Mouse (Mus musculus): ENCODE measurements at regions not wholly inside any gene's neighbourhood (a gene's known extent, or its start where the extent isn't known, plus 50 kb on each side); places are given as distances from the start of the nearest gene placed in this dataset.

DNA sequence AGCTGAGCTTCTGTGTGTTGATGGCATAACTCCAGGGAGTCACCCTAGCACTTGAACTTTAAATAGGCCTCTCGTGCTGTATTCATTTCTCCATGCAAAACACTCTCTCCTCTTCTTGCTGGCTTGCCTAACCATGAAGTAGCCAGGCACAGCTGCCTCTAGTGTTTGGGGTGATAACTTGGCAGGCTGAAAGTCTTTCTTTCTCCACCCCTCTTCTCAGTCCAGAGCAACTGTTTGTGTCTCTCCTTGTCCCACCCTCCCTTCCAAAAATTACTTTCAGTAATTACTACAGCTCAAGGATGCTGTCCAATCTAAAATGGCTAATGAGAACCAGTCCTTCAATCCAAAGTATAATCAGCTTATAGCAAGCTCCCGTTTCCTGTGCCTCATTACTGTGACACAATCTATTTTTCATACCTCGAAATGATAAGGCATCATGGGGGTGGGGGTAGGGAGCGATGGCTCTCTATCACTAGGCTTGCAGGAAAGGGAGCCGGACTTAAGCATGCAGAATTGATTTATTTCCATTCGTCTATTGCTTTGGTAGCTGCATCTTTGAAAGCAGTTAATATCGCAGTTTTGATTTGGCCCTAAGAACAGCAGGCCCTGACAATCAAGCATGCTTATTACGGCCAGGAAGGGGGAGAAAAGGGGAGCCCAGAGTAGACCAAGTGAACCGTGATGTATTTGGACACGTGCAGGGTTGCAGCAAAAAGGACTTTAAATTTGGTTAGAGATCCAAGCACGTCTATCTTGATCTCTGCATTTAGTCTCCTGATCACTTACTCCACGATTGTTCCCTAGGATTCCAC, 943.8 kb downstream of the Slc4a3 start:
- Histone ChIP-seq H3K36me3 (ENCODE audit: control insufficient read depth, insufficient read depth) (no peaks in the 10 kb centered on the region), H3K27ac (ENCODE audit: low read length) (peak overlapping the region; percentile 51), H3K4me1 (ENCODE audit: control insufficient read depth, insufficient read depth, low read length) (peaks cover 18% of the 10 kb centered on the region), H3K9ac (ENCODE audit: low read length) (no peak overlapping the region), H3K9me3 (replicated peaks; ENCODE audit: control insufficient read depth, low read length) (no peaks in the 10 kb centered on the region), H3K4me3 (ENCODE audit: low read length) (no peak overlapping the region), H3K4me2 (ENCODE audit: low read depth, low read length) (peak overlapping the region; percentile 30; the same call in 1 of the 2 replicates), H3K27me3 (ENCODE audit: control insufficient read depth, insufficient read depth, low read length) (no peaks in the 10 kb centered on the region)
- WGBS = 41% methylated on average over 12 of the region's 12 CpGs
- ATAC-seq (replicated peaks; ENCODE audit: extremely low read depth, insufficient read depth, low FRiP score) = peak; percentile 65; the same call in 1 of the 2 replicates

DNA sequence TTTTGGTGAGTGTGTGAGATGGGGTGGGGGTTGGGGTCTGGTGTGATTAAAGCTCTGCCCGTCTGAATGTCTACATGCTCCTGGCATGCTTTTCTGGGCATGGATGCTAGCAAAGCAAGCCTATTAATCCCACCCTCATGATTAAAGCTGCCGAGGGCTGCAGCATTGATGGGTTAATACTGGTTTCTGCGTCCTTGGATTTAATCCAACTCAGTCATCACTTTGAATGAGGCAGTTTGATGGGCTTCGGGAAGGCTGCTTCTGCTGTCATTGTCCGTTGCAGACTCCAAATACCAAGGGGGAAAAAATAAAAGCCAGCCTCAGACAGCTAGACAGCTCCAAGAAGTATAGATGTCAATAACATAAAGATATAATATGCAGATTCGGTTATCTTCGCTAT, 944.7 kb downstream of the Slc4a3 start:
- ATAC-seq (replicated peaks; ENCODE audit: extremely low read depth, insufficient read depth, low FRiP score) = no peak
- Histone ChIP-seq H3K4me1 (ENCODE audit: control insufficient read depth, insufficient read depth, low read length) (peaks cover 18% of the 10 kb centered on the region), H3K4me2 (ENCODE audit: low read depth, low read length) (0 out of 2 replicates have a peak overlapping the region, but pooled peaks have one; percentile 21), H3K36me3 (ENCODE audit: control insufficient read depth, insufficient read depth) (no peaks in the 10 kb centered on the region), H3K9ac (ENCODE audit: low read length) (no peak overlapping the region), H3K27me3 (ENCODE audit: control insufficient read depth, insufficient read depth, low read length) (no peaks in the 10 kb centered on the region), H3K27ac (ENCODE audit: low read length) (no peak overlapping the region), H3K4me3 (ENCODE audit: low read length) (no peak overlapping the region), H3K9me3 (replicated peaks; ENCODE audit: control insufficient read depth, low read length) (no peaks in the 10 kb centered on the region)
- WGBS = 39% methylated on average over 7 of the region's 7 CpGs

DNA sequence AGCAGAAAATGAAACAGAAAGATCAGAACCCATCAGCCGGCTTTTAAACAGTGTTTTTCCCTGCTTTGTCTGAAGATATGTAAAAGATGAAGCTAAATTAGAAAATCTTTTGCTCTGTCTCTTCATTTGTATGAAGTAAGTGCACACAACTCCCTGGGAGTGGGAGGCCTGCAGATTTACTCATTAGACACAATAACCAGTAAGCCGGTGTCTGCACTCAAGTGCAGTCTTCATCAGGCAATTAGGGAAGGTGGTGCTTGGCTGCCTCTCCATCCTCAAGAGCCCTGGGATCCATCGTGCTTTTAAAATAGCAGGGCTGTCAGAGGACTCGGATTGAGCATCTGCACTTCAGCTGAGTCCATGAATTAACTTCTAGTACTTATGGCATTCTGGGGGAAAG, 945.1 kb downstream of the Slc4a3 start:
- H3K9me3 ChIP-seq (replicated peaks; ENCODE audit: control insufficient read depth, low read length) = no peaks in the 10 kb centered on the region
- H3K4me3 ChIP-seq (ENCODE audit: low read length) = no peak overlapping the region
- H3K4me1 ChIP-seq (ENCODE audit: control insufficient read depth, insufficient read depth, low read length) = peaks cover 18% of the 10 kb centered on the region
- H3K4me2 ChIP-seq (ENCODE audit: low read depth, low read length) = 0 out of 2 replicates have a peak overlapping the region, but pooled peaks have one; percentile 21
- no peak overlapping the region for H3K27ac ChIP-seq (ENCODE audit: low read length)
- H3K36me3 ChIP-seq (ENCODE audit: control insufficient read depth, insufficient read depth) = no peaks in the 10 kb centered on the region
- 34% methylated on average over 4 of the region's 4 CpGs for WGBS
- H3K9ac ChIP-seq (ENCODE audit: low read length) = no peak overlapping the region
- no peak for ATAC-seq (replicated peaks; ENCODE audit: extremely low read depth, insufficient read depth, low FRiP score)
- H3K27me3 ChIP-seq (ENCODE audit: control insufficient read depth, insufficient read depth, low read length) = no peaks in the 10 kb centered on the region

DNA sequence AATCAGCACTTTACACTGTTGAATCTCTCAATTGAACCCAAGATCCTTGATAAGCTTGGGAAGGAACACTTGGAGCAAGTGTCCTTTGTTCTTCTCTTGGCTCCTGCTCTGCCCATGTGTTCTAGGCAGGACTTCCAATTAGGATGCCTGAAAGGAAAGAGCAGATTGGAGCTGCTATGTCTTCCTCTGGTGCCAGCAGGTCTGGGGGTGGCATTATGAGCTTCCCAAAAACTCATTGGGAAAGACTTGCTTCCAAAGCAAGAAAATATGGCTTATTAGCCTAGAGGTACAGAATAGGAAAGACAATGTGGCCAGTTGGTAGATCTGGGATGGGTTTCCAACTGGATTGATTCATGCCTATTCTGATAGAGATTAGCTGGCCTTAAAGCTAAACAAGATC, 959.1 kb downstream of the Slc4a3 start:
- no peak for ATAC-seq (replicated peaks; ENCODE audit: extremely low read depth, insufficient read depth, low FRiP score)
- Histone ChIP-seq H3K9ac (ENCODE audit: low read length) (no peak overlapping the region), H3K4me1 (ENCODE audit: control insufficient read depth, insufficient read depth, low read length) (no peaks in the 10 kb centered on the region), H3K9me3 (replicated peaks; ENCODE audit: control insufficient read depth, low read length) (no peaks in the 10 kb centered on the region), H3K36me3 (ENCODE audit: control insufficient read depth, insufficient read depth) (no peaks in the 10 kb centered on the region), H3K4me2 (ENCODE audit: low read depth, low read length) (no peak overlapping the region), H3K27me3 (ENCODE audit: control insufficient read depth, insufficient read depth, low read length) (no peaks in the 10 kb centered on the region), H3K27ac (ENCODE audit: low read length) (no peak overlapping the region), H3K4me3 (ENCODE audit: low read length) (no peak overlapping the region)

DNA sequence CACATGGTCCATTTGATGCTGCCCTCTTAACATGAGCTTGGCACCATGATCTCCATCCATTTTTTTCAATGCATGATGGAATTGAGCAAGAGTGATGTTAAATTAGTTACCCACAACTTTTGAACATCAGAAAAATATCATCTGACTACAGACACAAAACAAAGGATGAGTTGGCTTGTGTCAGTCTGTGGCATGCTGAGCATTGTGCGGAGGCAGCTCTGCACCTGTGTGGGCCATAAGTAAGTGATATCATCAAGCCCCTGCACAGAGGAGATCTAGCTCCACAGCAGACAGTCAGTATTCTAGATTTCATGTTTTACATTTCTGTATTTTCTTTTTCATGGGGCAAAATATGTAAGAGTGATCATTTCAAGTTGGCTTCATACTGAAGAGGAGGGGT, 962.8 kb downstream of the Slc4a3 start:
- Histone ChIP-seq H3K4me1 (ENCODE audit: control insufficient read depth, insufficient read depth, low read length) (no peaks in the 10 kb centered on the region), H3K4me3 (ENCODE audit: low read length) (no peak overlapping the region), H3K27ac (ENCODE audit: low read length) (no peak overlapping the region), H3K36me3 (ENCODE audit: control insufficient read depth, insufficient read depth) (no peaks in the 10 kb centered on the region), H3K27me3 (ENCODE audit: control insufficient read depth, insufficient read depth, low read length) (no peaks in the 10 kb centered on the region), H3K9ac (ENCODE audit: low read length) (no peak overlapping the region), H3K9me3 (replicated peaks; ENCODE audit: control insufficient read depth, low read length) (no peaks in the 10 kb centered on the region), H3K4me2 (ENCODE audit: low read depth, low read length) (no peak overlapping the region)
- no peak for ATAC-seq (replicated peaks; ENCODE audit: extremely low read depth, insufficient read depth, low FRiP score)
- 97% methylated on average over 1 of the region's 1 CpGs for WGBS

DNA sequence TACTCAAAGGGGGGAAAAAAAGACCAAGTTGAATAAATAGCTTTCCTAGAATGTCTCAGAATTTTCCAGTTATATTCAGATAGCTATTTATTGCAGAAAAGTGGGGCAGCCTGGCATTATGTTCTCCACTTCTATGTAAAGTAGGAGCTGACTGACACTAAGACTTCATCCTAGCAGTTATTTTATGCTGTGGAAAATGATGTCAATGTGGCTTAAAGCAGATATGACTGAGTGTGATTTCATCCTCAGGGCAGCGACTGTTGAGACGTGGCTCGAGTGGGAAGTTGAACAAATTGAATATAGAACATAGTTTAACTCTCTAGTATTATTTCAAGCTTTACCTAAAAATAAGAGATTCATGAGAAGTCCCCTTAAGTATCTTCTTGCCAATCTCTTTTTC, 963.4 kb downstream of the Slc4a3 start:
- Histone ChIP-seq H3K27me3 (ENCODE audit: control insufficient read depth, insufficient read depth, low read length) (no peaks in the 10 kb centered on the region), H3K9ac (ENCODE audit: low read length) (no peak overlapping the region), H3K4me3 (ENCODE audit: low read length) (no peak overlapping the region), H3K27ac (ENCODE audit: low read length) (no peak overlapping the region), H3K9me3 (replicated peaks; ENCODE audit: control insufficient read depth, low read length) (no peaks in the 10 kb centered on the region), H3K4me1 (ENCODE audit: control insufficient read depth, insufficient read depth, low read length) (no peaks in the 10 kb centered on the region), H3K4me2 (ENCODE audit: low read depth, low read length) (no peak overlapping the region), H3K36me3 (ENCODE audit: control insufficient read depth, insufficient read depth) (no peaks in the 10 kb centered on the region)
- ATAC-seq (replicated peaks; ENCODE audit: extremely low read depth, insufficient read depth, low FRiP score) = no peak
- 71% methylated on average over 3 of the region's 3 CpGs for WGBS

DNA sequence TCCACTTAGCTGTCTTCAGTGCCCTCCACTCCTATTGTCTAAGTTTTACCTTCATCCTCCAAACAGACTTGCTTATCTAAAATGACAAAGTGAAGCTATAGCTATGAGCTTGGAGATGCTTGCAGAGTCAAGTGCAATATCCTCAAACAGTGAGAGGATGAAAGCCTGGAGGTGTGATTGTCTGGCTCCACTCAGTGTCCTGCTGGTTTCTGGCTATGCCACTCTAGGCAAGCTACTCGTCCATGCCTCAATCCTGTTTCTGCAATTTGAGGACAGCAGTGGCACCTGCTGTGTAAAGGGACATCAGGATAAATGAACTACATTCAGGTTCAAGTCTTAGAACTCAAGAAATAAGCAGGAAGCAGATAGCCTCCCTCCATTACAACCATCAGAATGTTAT, 966.1 kb downstream of the Slc4a3 start:
- no peak for ATAC-seq (replicated peaks; ENCODE audit: extremely low read depth, insufficient read depth, low FRiP score)
- H3K4me1 ChIP-seq (ENCODE audit: control insufficient read depth, insufficient read depth, low read length) = no peaks in the 10 kb centered on the region
- no peak overlapping the region for H3K27ac ChIP-seq (ENCODE audit: low read length)
- no peaks in the 10 kb centered on the region for H3K36me3 ChIP-seq (ENCODE audit: control insufficient read depth, insufficient read depth)
- no peak overlapping the region for H3K9ac ChIP-seq (ENCODE audit: low read length)
- no peaks in the 10 kb centered on the region for H3K9me3 ChIP-seq (replicated peaks; ENCODE audit: control insufficient read depth, low read length)
- 44% methylated on average over 1 of the region's 1 CpGs for WGBS
- H3K27me3 ChIP-seq (ENCODE audit: control insufficient read depth, insufficient read depth, low read length) = no peaks in the 10 kb centered on the region
- no peak overlapping the region for H3K4me3 ChIP-seq (ENCODE audit: low read length)
- no peak overlapping the region for H3K4me2 ChIP-seq (ENCODE audit: low read depth, low read length)

DNA sequence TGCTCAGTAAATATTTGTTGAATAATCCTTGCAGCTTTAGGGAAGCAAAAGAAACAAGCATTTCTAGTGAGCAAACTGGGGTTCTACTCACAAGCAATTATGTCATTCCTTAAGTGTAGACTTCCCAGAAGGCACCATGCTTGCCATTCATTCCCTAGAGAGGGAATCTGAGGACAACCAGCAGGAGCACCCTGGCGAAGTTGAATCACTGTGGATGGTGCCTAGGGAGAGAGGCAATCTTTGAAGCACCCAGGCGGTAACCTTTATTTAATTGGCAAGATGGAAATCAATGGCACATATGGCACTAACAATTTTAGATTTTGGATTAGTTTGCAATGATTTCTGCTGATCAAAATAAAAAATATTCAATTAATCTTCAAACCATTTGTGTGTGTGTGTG, 967.4 kb downstream of the Slc4a3 start:
- Histone ChIP-seq H3K4me3 (ENCODE audit: low read length) (no peak overlapping the region), H3K4me2 (ENCODE audit: low read depth, low read length) (no peak overlapping the region), H3K4me1 (ENCODE audit: control insufficient read depth, insufficient read depth, low read length) (no peaks in the 10 kb centered on the region), H3K27ac (ENCODE audit: low read length) (no peak overlapping the region), H3K9me3 (replicated peaks; ENCODE audit: control insufficient read depth, low read length) (no peaks in the 10 kb centered on the region), H3K27me3 (ENCODE audit: control insufficient read depth, insufficient read depth, low read length) (no peaks in the 10 kb centered on the region), H3K9ac (ENCODE audit: low read length) (no peak overlapping the region), H3K36me3 (ENCODE audit: control insufficient read depth, insufficient read depth) (no peaks in the 10 kb centered on the region)
- ATAC-seq (replicated peaks; ENCODE audit: extremely low read depth, insufficient read depth, low FRiP score) = no peak
- 66% methylated on average over 2 of the region's 2 CpGs for WGBS

DNA sequence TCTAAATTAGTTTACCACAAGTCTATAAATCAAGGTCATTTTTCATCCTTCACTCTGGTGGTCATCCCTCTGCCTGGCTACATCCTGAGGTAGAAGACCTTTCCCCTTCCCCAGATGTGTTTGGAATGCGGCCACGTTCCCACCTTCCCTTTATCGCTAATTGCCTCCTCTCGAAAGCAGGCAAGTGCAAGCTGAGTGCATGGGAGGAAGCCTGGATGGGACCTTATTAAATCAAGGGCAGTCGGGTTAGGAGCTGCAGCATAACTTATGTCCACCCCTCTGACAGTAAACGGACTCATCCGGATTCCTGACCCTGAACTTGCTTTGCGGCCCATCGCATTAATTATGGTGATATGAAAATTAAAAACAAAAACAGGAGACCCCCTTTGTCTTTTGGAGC, 983.5 kb downstream of the Slc4a3 start:
- Histone ChIP-seq H3K4me3 (ENCODE audit: low read length) (no peak overlapping the region), H3K4me2 (ENCODE audit: low read depth, low read length) (no peak overlapping the region), H3K9ac (ENCODE audit: low read length) (no peak overlapping the region), H3K36me3 (ENCODE audit: control insufficient read depth, insufficient read depth) (no peaks in the 10 kb centered on the region), H3K9me3 (replicated peaks; ENCODE audit: control insufficient read depth, low read length) (no peaks in the 10 kb centered on the region), H3K4me1 (ENCODE audit: control insufficient read depth, insufficient read depth, low read length) (no peaks in the 10 kb centered on the region), H3K27ac (ENCODE audit: low read length) (no peak overlapping the region), H3K27me3 (ENCODE audit: control insufficient read depth, insufficient read depth, low read length) (no peaks in the 10 kb centered on the region)
- 60% methylated on average over 9 of the region's 9 CpGs for WGBS
- no peak for ATAC-seq (replicated peaks; ENCODE audit: extremely low read depth, insufficient read depth, low FRiP score)
